Mouse (Mus musculus): ENCODE results near the gene Zmynd8.

The Zmynd8 gene

DNA sequence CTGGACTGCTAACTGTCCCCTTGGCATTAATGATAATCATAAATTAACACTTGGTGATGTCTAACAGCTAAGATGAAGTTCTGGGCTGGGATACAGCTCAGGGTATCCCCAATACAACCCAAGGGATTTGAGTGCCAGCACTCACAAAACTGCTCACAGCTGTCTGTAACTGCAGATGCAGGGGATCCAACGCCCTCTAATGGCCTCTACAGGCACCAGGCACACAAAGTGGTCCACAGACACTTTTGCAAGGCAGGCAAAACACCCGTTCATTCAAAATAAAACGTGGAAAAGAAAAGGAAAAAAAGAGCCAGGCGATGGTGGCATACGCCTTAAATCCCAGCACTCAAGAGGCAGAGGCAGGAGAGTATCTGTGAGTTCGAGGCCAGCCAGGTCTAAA lies 658 bp upstream of the Zmynd8 start:
- no peak for DNase-seq (ENCODE audit: low spot score)

DNA sequence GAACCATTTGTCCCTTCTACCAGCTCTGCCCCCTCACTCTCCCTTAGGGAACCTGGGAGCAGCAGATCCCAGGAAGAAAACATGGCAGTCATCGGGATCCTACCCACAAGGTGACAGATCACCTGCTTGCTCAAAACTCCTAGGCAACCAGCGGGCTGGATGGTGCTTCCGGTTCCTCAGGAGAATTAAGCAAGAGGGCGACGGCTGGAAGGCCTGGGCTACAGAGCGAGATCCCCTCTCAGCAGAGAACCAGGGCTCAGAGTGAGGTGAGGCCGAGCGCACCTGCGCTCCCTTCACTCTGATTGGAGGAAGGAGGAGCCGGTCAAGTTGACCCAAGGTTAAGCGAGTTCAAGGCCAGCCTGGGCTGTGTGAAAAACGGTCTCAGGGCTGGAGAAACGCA lies 2.6 kb downstream of the Zmynd8 start:
- no peak for DNase-seq (ENCODE audit: low spot score)

DNA sequence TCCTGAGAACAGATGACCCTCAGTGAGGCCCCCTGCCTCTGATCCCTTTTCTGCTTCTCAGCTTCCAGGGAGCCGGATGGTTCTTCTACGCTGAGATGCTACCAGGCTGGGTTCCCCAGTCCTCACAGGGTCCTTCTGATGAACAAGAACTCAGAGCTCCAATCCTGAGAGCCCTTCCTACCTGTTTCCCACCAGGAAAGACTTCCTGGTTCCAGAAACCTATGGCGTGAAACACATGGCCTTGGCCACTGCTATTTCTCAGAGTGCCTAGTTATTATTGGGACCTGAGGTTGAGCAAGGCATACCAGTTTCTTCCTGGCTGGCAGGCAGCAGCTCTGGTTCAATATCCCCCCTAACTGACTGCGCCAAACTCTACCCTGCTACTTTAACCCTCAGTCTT lies 3.1 kb downstream of the Zmynd8 start:
- no peak for DNase-seq (ENCODE audit: low spot score)

DNA sequence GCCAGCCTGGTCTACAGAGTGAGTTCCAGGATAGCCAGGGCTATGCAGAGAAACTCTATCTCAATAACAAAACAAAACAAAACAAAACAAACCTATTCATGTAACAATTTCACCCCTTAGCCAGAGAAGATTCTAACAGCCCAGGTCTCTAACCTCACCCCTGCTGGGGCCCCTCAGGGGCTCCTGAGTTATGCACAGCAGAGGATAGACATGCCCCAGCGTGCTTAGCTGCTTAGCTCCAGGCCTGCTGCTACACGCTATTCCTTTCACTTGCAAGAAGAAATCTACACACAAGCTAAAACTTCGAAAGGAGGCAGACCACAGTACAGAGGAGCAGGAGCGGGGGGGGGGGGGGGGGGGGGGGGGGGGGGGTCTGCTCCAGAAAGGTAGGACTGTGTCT lies 4.3 kb downstream of the Zmynd8 start:
- DNase-seq (ENCODE audit: low spot score), result no peak

DNA sequence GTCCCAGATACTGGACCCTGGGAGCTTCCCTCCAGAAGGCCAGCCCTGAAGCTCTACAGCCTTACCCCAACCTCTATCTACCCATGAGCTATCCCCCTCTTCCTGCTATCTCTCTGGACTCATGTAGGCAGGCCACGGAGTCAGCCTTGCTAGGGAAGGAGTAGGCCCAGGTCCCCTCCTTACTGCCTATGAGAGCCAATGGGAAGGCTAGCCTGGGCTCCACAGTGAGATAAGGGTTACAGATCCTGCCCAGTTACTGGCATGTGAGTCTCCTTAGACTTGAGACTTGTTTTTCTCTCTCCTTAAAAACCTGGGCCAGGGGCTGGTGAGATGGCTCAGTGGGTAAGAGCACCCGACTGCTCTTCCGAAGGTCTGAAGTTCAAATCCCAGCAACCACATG lies 5.6 kb downstream of the Zmynd8 start:
- no peak for DNase-seq (ENCODE audit: low spot score)

DNA sequence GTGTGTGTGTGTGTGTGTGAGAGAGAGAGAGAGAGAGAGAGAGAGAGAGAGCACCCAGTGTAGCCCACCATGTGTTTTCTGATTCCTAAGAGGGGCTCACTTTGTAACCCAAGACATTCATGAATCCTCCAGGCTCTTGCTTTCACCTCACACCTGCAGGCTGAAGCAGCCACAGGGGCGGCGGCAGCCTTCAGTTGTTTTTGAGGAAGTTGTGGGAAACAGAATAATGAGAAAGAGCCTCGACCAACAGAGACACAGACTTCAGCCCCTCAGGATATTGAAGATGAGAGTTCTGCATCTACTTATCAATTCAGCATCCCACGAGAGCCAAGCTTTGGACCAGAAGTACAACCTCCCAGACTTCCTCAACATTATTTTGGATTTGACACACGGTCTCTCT lies 6.2 kb downstream of the Zmynd8 start:
- DNase-seq (ENCODE audit: low spot score), result no peak

DNA sequence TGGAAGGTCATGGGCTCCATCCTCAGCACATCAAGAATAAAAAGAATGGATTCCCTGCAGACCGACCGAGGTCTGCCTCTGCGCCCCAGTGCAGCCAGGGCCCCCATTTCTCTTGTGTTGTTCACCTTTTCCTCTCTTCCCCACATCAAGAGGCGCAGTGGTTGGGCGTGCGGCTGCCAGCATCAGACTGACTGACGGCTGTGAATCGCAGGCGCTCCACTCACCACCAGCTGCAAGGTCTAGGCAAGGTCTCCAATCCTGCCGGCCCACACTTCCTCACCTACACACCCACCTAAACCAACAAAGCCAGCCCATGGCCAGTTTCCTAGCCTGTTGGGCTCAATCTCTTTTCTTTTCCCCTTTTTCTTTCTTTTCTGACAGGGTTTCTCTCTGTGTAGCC lies 8.4 kb downstream of the Zmynd8 start:
- no peak for DNase-seq (ENCODE audit: low spot score)

DNA sequence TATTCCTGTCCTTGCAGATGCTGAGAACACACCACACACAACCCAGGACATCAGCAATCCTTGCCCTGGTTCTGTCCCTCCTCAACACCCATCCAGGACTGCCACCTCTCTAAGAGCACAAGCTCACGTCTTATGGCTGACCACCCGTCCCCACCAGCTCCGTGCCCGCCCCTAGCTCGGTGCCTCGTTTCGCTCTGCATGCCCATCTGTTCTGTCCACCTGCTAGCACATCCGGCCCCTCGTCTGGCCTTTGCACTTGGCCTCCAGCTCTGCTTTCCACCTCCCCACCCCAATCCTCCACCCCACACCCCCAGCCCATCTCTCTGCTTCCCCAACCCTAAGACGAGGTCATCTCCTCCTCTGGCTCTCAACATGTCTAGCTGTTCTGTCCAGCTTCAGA lies 8.9 kb downstream of the Zmynd8 start:
- DNase-seq (ENCODE audit: low spot score), result no peak

DNA sequence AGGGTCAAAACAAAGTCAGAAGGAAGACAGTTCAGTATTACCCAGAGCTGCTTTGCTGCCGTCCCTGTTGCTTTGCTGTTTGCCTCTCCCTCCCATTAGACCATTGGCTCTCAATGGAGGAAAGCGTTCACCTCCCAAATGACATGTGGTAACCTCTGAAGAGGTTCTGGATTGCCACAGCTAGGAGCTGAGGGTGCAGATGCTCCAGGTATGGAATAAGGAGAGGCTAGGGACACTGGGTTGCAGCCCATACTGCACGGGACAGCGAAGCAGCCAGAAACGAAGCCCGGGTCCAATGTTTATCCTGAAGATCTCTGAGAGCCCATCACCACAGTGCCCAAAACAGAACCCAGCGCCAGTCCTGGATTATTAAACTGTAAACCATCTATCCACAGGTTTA lies 9.6 kb downstream of the Zmynd8 start:
- no peak for DNase-seq (ENCODE audit: low spot score)

DNA sequence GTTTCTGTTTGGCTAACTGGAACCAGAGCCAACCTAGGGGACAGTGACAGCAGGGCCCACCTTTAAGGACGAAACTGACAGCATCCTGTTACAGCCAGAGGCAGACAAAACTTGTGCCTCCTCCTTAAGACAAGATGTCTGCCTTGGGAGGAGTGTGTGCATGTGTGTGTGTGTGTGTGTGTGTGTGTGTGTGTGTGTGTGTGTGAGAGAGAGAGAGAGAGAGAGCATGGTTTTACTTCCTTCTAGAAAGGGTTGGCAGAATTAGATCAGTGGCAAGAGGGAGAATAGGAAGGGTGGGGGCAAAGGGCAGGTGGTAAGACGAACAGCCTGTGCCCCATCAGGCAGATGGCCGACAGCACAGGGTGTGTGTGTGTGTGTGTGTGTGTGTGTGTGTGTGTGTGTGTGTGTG lies 10.0 kb downstream of the Zmynd8 start:
- no peak for DNase-seq (ENCODE audit: low spot score)

DNA sequence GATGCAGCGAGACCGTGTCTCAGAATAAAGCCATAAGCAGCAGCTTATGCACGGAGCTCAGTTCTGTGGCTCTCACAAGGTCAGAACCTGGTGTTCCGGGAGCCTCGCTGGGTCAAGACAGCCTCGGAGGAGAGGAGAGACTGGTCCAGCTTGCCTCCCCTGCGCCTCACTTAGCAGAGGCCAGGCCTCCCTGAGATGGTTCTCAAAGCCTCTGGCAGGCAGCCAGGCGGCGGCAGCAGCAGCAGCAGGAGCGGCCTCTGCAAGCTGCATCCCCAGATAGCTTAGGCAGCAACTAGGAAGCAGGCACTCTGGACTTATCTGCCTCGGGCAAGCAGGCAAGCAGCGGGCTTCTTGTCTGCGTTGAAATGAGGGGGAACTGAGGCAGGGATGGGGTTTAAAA lies 10.4 kb downstream of the Zmynd8 start:
- no peak for DNase-seq (ENCODE audit: low spot score)

DNA sequence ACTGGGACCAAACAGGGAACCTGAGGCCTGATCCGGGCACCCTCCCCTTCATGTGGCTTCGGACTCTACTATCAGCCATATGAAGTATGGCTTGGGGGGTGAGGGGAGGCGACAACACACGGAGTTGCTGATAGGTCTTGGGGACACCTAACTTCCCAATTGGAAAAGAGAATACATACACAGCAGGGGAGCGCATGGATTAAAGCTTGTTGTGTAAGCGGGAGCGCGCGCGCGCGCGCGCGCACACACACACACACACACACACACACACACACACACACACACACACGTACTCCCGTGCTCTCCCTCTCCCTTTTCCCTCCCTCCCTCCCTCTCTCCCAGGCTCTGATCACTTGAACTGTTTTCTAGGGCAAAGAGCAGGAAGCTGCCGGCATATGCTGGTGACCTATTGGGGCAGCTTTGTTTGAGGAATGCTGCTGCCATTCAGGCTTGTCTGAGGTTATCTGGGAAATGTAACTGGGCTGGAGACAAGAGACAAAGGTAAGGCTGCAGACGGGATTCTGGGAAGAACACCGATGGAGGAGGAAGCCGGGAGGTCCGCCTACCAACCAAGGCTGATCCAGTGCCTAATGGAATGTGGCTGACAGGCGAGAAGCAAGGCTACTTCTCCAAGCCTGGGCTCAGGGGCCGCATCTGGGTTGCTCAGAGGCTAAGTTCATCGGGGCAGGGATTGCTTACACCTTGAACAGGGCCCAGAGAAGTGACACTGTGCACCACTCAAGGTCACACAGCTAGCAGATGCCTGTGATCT lies 11.8 kb downstream of the Zmynd8 start:
- no peak for DNase-seq (ENCODE audit: low spot score)

DNA sequence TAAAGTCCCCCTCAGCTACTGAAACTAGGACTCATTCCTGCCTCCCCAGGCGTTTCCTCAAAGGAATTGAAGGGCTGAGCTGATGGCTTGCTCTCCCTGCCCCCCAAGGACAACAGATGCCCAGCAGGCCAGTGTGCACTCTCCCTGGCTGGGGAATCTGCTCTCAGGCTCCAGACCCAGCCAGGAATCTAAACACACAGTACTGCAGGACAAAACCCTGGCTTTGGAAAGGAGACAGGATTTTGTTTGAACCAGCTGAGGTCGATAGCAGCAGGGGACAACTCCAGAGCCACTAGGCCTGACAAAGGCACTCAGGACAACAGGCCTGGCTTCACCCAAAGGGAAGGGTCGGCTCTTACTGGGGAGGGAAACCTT lies 12.3 kb downstream of the Zmynd8 start:
- no peak for DNase-seq (ENCODE audit: low spot score)

DNA sequence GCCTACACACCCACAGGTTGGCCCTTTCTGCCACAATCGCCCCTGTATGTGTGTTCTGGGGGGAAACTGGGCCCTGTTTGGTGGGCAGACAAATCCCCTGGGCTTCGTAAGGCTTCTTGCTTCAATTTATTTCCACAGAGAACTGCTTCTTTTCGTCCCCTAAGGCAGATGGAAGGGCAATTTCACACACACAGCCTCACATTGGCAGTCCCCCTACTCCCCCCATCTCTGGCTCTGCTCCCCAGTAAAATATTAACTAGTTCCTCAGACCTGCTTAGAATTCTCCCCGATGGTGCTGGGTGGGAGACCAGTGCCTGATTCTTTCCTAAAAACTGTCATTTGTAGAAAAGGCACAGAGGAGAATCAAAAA lies 12.9 kb downstream of the Zmynd8 start:
- DNase-seq (ENCODE audit: low spot score), result no peak

DNA sequence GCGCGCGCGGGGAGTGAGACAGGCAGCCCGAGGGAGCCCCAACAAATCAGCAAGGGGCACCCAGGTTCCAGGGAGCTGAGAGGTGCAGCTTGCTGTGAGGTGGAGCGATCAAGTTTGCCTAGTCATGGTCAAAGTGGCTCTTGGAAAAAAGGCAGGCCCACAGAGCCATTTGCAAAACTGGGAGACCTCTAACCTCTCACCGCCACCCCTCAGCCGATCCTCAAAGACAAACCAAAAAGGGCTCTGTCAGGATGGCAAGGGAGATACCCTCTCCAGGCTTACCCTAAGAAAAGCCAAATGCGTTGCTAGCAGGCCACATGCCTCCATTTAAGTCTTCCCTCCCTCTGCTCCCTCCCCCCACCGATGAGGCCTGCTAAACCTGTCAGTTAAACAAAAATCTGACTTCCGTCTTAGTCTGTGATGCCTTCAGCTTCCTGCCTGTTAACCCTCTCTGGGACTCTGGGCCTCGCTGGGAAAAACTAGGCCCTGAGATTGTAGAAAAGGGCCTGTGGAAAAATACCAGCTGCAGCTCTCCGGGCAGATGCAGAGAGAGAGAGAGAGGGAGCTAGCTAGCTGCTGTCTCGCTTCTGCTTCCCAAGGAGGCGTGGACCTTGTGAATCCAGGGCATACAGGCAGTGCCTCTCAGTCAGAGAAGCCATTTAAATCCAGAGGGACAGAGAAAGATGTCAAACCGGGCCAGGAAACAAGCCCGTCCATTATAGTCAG lies 13.4 kb downstream of the Zmynd8 start:
- DNase-seq (ENCODE audit: low spot score), result no peak

DNA sequence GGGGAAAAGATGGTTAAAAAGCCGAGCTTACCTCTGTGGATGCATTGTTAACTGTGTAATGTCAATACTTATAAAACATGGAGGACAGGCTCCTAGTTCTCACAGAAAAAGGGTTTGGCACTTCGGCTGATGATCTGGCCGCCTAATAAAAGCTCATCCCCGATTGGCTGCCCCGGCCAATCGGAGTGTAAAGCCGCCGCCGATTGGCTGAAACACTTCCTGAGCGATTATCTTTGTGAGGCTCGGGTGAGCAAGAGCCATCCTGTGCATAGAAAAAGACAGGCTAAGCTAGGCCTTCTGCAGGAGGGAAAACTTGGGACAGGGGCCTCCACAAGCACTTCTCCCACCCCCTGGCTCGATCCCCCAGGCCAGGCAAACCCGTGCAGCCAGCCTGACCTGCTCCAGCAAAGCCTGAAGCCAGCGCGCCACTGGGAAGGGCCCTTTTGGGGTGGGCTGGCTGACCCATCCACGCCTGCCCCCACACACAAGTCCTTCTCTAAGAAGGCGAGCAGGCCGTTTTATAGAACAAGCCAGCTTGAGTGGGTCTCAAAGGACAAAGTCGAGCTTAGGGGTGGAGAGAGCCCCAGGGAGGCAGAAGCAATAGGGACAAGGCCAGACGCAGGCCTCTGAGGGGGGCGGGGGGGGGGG lies 14.1 kb downstream of the Zmynd8 start:
- peak; percentile 100 for DNase-seq (ENCODE audit: low spot score)

DNA sequence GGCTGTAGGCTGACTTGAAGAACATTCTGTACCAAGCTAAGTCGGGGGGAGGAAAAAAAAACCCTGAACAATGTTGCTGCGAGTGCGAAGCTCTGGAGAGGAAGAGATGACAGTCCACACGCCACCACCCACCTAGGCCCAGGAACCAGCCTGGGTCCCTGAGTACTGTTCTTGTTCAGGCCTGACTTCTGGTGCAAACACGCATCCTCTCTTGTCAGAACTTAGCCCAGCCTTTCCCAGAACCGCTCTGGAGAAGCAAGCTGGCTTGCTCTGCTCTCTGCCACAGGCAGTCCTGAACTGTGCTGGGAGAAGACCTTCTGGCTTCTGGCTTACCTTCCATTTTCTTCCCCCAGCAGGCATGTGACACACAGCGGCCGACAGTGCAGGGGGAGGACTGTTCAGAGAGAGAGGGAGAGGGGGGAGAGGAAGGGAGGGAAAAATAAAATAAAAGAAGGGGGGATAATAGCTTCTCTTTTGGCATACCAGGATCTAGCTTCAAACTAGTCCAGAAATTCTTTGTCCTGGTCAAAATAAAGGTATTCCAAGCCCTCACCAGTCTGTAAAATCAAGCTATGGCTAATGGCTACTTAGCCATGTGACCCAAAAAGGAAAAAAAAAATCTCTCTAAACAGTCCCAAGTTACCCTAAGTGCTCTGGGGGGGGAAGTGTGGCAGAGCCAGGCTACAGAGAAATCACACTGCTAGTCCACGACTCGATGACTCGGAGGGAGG lies 14.8 kb downstream of the Zmynd8 start:
- DNase-seq (ENCODE audit: low spot score), result no peak

DNA sequence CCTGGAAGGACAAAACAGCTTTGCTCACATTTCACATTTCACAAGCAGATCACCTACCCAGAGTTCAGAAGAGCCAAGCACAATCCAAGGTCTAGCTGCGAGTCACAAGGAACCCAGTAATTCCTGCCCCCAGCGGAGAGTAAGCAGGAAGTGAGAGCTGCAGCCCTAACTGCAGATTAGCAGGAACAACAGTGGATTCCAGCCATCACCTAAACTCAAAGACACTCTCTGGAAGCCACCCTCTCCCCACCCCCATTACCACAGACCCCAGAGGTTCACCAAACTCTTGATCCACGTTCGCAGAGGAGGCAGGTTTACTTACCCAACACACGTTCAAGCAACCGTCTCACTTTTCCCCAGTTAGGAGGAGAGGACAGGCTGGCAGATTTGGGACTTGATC lies 15.8 kb downstream of the Zmynd8 start:
- DNase-seq (ENCODE audit: low spot score), result no peak

DNA sequence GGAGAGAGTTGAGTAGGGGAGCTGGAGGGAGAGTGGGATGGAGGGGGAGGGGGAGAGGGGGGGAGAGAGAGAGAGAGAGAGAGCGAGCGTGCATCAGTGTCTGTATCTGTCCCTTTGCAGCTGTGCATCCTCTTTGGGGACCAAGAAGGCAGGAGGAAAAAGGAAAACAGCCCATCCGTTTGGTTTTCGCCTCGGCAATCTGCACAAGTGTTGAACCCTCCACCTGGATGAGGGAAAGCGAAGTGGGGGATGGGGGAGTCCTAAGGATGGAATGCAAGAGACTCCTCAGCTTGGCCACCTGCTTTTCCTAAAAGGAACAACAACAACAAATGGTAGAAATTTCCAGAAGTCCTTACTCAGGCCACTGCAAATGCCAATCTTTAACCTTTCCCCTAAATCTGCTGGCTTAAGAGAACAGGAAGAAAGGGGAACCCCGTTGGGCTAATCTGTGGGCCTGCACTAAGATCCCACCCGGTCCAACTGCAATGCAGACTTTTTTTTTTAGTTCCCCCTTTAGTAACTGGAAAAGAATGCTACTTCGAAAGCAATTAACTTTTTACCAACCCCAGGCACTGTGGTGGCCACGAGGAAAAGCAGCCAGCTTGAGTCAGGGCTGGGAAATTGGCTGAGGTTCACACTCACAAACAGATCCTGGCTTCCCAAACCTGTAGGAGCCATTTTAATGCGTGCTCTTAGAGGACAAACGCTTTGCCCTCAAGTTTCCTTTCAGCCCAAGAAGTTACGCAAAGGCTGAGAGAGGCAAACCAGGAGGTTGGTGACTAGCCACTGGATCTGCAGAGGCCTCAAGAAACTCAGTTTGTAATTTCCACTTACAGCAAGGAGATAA lies 17.0 kb downstream of the Zmynd8 start:
- no peak for DNase-seq (ENCODE audit: low spot score)

DNA sequence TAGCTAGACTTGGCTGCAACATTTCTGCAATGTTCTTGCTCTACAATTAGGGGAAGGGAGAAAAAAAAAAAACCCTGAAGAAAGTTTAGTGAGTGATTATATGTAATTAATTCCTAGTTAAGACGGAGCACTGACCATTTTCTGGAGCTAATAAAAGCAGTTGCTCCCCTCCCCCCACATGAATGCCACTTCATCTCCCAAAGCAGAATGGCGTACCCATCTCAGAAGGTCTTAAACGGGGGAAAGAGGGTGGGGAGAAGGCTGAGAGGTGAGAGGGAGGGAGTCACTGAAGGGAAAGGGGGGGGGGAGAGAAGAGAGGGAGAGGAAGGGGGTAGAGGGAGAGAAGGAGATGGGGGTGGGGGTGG lies 17.6 kb downstream of the Zmynd8 start:
- DNase-seq (ENCODE audit: low spot score), result no peak

DNA sequence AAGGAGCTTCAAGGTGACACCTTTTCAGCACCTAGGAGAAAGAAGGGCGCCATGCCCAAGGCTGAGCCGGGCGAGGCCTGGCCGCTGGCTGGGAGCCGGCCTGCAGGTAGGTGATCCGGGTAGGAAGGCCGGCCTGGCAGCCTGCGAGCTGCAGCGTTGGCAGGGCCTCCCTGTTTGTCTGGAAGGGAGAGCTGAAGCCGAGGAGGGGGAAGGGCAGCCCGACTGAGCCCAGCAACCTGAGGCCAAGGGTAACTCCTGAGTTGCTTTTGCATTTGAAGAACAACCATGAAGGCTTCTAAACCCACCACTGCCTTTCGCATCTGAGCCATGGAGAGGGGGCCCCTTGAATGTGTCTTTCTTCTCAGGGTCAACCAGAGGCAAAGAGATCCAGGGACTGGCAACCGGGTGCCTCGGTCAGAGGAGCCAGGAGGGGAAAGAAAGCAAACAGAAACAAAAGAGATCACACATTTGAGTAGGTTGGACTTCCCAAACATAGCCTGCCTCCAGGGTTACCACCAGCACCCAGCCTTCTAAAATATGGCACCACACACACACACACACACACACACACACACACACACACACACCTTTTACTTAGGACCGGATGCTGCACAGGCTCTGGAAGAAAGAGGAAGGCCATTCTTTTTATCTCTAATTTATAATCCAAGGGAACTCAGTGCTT lies 18.2 kb downstream of the Zmynd8 start:
- DNase-seq (ENCODE audit: low spot score), result no peak

Data from layer of hippocampus, adult 9-10 months (tissue).